Mouse (Mus musculus): ENCODE measurements at regions not wholly inside any gene's neighbourhood (a gene's known extent, or its start where the extent isn't known, plus 50 kb on each side); places are given as distances from the start of the nearest gene placed in this dataset.

DNA sequence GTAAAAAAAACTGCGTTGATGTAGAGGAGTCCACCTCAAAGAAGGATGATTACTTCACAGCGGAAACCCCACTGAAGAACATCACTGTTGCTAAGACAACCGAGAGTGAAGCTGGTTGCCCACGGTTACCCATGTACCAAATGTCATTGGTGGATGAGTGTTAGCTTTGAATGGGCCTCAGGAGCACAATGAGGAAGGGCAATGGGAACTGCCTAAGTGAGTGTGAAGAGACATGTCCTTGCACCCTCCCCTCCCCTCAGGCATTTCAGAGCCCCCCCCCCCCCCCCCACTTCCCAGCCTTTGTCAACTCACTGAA lies 96.1 kb upstream of the Chd2 start:
- TF ChIP-seq POLR2A (IDR thresholded peaks at IDR 0.05; ENCODE audit: insufficient read depth, low read depth, low read length) (no peak), CTCF (IDR thresholded peaks at IDR 0.05; ENCODE audit: insufficient read depth, low read depth, low read length) (no peak)

Measured in olfactory bulb, adult 2 months (tissue).